Mouse (Mus musculus): ENCODE data around the gene Tmem246.

GRCm38 (mm10) chr4:49586811-49587210, 10.9 kb downstream of the Tmem246 start:
- TF ChIP-seq POLR2A (IDR thresholded peaks at IDR 0.05; ENCODE audit: borderline replicate concordance, low read depth, low read length): no peak
- TF ChIP-seq CTCF (IDR thresholded peaks at IDR 0.05; ENCODE audit: low read depth, low read length): no peak
